10 mouse cellular contexts compared by ENCODE assay signal in the genomic region with DNA sequence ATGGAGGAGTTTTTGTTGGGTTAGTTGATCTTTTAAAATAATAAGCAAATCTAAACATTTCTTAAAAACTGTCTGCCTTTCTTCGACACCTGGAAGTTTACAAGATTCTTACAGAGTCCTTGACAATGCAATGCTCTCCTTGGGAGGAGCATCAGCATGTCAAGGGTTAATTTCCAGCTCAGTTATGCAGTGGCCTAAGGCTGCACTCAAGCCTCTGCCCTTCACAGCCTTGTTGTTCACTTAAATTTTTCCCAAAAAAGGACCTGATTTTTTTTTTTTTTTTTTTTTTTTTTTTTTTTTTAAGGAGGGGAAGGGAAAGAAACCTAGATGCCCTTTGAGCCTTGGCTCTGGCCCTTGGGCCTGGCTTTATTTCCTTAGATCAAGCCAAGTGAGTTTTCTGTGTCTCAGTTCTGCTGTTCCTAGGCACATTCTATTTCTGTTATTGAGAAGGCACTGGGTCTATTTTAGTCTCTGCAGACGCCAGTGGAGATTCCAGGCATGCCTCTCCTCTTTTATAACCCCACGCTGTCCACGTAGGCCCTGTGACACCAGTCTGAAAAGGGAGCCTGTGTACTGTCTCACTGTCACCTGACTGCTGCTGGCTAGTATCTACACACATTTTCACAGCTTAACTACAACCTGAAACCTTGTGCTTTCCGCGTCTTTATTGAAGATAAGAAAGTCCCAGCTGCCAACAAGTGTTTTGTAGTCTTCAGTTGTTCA. TPM values are rescaled to one million over a fixed set of nuclear protein-coding genes. Genes with fewer than 3 reads are reported as not detected.
A peak's percentile ranks its signal among the peaks of the same experiment; 100 is the strongest.
DNase-seq lines count a peak whose midpoint lies in the region; ATAC-seq lines count a peak whose summit lies in the region.
"Had no signal": no experiment of that assay in that cellular context is flagged by ENCODE, and none has a peak within 500 bp of the region (broad histone marks: within the 10 kb centered on the region; RNA-seq: fewer than 3 reads in every experiment).

No protein-coding gene starts in this region.

- no peaks in the 10 kb centered on the region for H3K9me3 ChIP-seq in limb, embryonic 12.5 days
- H3K9me3 ChIP-seq in limb, embryonic 10.5 days (replicated peaks), result no peaks in the 10 kb centered on the region
- H3K9me3 ChIP-seq in kidney, embryonic 15.5 days (replicated peaks), result no peaks in the 10 kb centered on the region
- H3K9me3 ChIP-seq in stomach, embryonic 14.5 days (ENCODE audit: control insufficient read depth, low read depth, low read length), result no peaks in the 10 kb centered on the region

- peaks cover 32% of the 10 kb centered on the region; the same call in 1 of the 2 replicates for H3K36me3 ChIP-seq in limb, embryonic 12.5 days
- peaks cover 39% of the 10 kb centered on the region for H3K36me3 ChIP-seq in limb, embryonic 10.5 days
- peaks cover 33% of the 10 kb centered on the region for H3K36me3 ChIP-seq in kidney, embryonic 15.5 days
- H3K36me3 ChIP-seq in stomach, embryonic 14.5 days (ENCODE audit: control insufficient read depth, insufficient read depth, low read length), result no peaks in the 10 kb centered on the region

- H3K9ac ChIP-seq in limb, embryonic 12.5 days (replicated peaks), result no peak overlapping the region
- no peak overlapping the region for H3K9ac ChIP-seq in kidney, embryonic 15.5 days
- H3K9ac ChIP-seq in stomach, embryonic 14.5 days (replicated peaks; ENCODE audit: low read depth, low read length), result no peak overlapping the region

- no peak for ATAC-seq in limb, embryonic 12.5 days (ENCODE audit: insufficient number of reproducible peaks, insufficient read depth, low FRiP score, low TSS enrichment, low read depth)
- no peak for ATAC-seq in kidney, embryonic 15.5 days (replicated peaks; ENCODE audit: low FRiP score)
- no peak for ATAC-seq in stomach, embryonic 14.5 days (ENCODE audit: insufficient number of reproducible peaks, insufficient read depth, low FRiP score, low read depth)
- ATAC-seq: Patski had no signal

- H3K4me2 ChIP-seq in limb, embryonic 12.5 days, result no peak overlapping the region
- no peak overlapping the region for H3K4me2 ChIP-seq in kidney, embryonic 15.5 days
- H3K4me2 ChIP-seq in stomach, embryonic 14.5 days (replicated peaks; ENCODE audit: low read depth, low read length), result no peak overlapping the region

- no peaks in the 10 kb centered on the region for H3K27me3 ChIP-seq in limb, embryonic 12.5 days
- no peaks in the 10 kb centered on the region for H3K27me3 ChIP-seq in limb, embryonic 10.5 days (ENCODE audit: low read depth, poor library complexity, severe bottlenecking)
- H3K27me3 ChIP-seq in kidney, embryonic 15.5 days, result no peaks in the 10 kb centered on the region
- H3K27me3 ChIP-seq in stomach, embryonic 14.5 days (ENCODE audit: control insufficient read depth, insufficient read depth, low read length), result no peaks in the 10 kb centered on the region
- H3K27me3 ChIP-seq: Patski had no signal

- 33% methylated on average over 6 of the region's 6 CpGs for WGBS in limb, embryonic 12.5 days
- WGBS in limb, embryonic 10.5 days, result 34% methylated on average over 6 of the region's 6 CpGs
- 52% methylated on average over 6 of the region's 6 CpGs for WGBS in kidney, embryonic 15.5 days
- 31% methylated on average over 6 of the region's 6 CpGs for WGBS in stomach, embryonic 14.5 days

- peaks cover 13% of the 10 kb centered on the region for H3K4me1 ChIP-seq in limb, embryonic 12.5 days (replicated peaks)
- peaks cover 6% of the 10 kb centered on the region; the same call in 1 of the 2 replicates for H3K4me1 ChIP-seq in limb, embryonic 10.5 days
- peaks cover 9% of the 10 kb centered on the region for H3K4me1 ChIP-seq in kidney, embryonic 15.5 days
- peaks cover 20% of the 10 kb centered on the region for H3K4me1 ChIP-seq in stomach, embryonic 14.5 days (ENCODE audit: control insufficient read depth, insufficient read depth, low read length)

- DNase-seq in limb, embryonic 10.5 days (ENCODE audit: low spot score), result no peak
- DNase-seq in heart, adult 18-20 months, result peak; percentile 72 to 86
- no peak for DNase-seq in layer of hippocampus, adult 8-10 months (ENCODE audit: low spot score in 2 of 2)
- no peak for DNase-seq in retina, postnatal 1 day
- DNase-seq in layer of hippocampus, postnatal 36 days, result no peak

- peak overlapping the region; percentile 72 for H3K27ac ChIP-seq in limb, embryonic 12.5 days
- H3K27ac ChIP-seq in limb, embryonic 10.5 days, result no peak overlapping the region
- peak overlapping the region; percentile 65; the same call in 1 of the 2 replicates for H3K27ac ChIP-seq in kidney, embryonic 15.5 days
- peak overlapping the region; percentile 34; the same call in 1 of the 2 replicates for H3K27ac ChIP-seq in stomach, embryonic 14.5 days (ENCODE audit: low read length)
- H3K27ac ChIP-seq: left cerebral cortex, adult 2 months had no signal

- no peak overlapping the region for H3K4me3 ChIP-seq in limb, embryonic 12.5 days (replicated peaks)
- H3K4me3 ChIP-seq in limb, embryonic 10.5 days, result no peak overlapping the region
- H3K4me3 ChIP-seq in kidney, embryonic 15.5 days (replicated peaks), result no peak overlapping the region
- no peak overlapping the region for H3K4me3 ChIP-seq in stomach, embryonic 14.5 days (ENCODE audit: low read depth, low read length)
- H3K4me3 ChIP-seq: left cerebral cortex, adult 2 months had no signal

RNA-seq across cellular contexts. Expression of a gene that starts 36.0 kb away (rescaled TPM):
- polyA plus RNA-seq in limb, embryonic 12.5 days (2016; fragmentation: Nextera tagmentation; extraction: Ambion mirVana), result 22.2 and 24.9 TPM in 2 replicates
- polyA plus RNA-seq in limb, embryonic 10.5 days (2016; fragmentation: Nextera tagmentation; extraction: Ambion mirVana), result 16.8 and 21.5 TPM in 2 replicates
- 10 to 100 TPM; 10.8 to 14.7 TPM for total RNA-seq in heart, adult 18-20 months (2021)
- polyA plus RNA-seq in kidney, embryonic 15.5 days (2015; fragmentation: Nextera tagmentation; extraction: Ambion mirVana), result 17.9 and 18.7 TPM in 2 replicates
- polyA plus RNA-seq in stomach, embryonic 14.5 days (2014; fragmentation: Nextera tagmentation; extraction: Ambion mirVana), result 20.3 and 21.0 TPM in 2 replicates
- total RNA-seq in layer of hippocampus, adult 8-10 months (2022), result 10 to 100 TPM; 75.1 to 84.2 (median 76.2) TPM
- total RNA-seq in layer of hippocampus, postnatal 36 days (2021), result 10 to 100 TPM; 74.4 to 82.9 TPM

RNA-seq across cellular contexts. Expression of a gene that starts 38.1 kb away (rescaled TPM):
- polyA plus RNA-seq in limb, embryonic 12.5 days (2016; fragmentation: Nextera tagmentation; extraction: Ambion mirVana), result 14.0 and 17.0 TPM in 2 replicates
- 3.0 and 3.1 TPM in 2 replicates for polyA plus RNA-seq in limb, embryonic 10.5 days (2016; fragmentation: Nextera tagmentation; extraction: Ambion mirVana)
- total RNA-seq in heart, adult 18-20 months (2021), result 100 to 1,000 TPM; 321 to 331 TPM
- polyA plus RNA-seq in kidney, embryonic 15.5 days (2015; fragmentation: Nextera tagmentation; extraction: Ambion mirVana), result 11.3 and 12.4 TPM in 2 replicates
- 35.3 and 47.8 TPM in 2 replicates for polyA plus RNA-seq in stomach, embryonic 14.5 days (2014; fragmentation: Nextera tagmentation; extraction: Ambion mirVana)
- 1 to 10 TPM in 2 of 4 experiments, under 1 TPM in 2; 0.65 to 2.9 (median 1.3) TPM for total RNA-seq in layer of hippocampus, adult 8-10 months (2022)
- 1 to 10 TPM in 1 of 2 experiments, under 1 TPM in 1; 0.91 to 1.4 TPM for total RNA-seq in layer of hippocampus, postnatal 36 days (2021)

RNA-seq across cellular contexts. Expression of a gene that starts 42.0 kb away (rescaled TPM):
- polyA plus RNA-seq in limb, embryonic 12.5 days (2016; fragmentation: Nextera tagmentation; extraction: Ambion mirVana), result 53.8 and 54.8 TPM in 2 replicates
- 46.4 and 52.0 TPM in 2 replicates for polyA plus RNA-seq in limb, embryonic 10.5 days (2016; fragmentation: Nextera tagmentation; extraction: Ambion mirVana)
- total RNA-seq in heart, adult 18-20 months (2021), result 10 to 100 TPM; 22.2 to 24.3 TPM
- polyA plus RNA-seq in kidney, embryonic 15.5 days (2015; fragmentation: Nextera tagmentation; extraction: Ambion mirVana), result 39.2 and 40.3 TPM in 2 replicates
- polyA plus RNA-seq in stomach, embryonic 14.5 days (2014; fragmentation: Nextera tagmentation; extraction: Ambion mirVana), result 45.9 and 49.6 TPM in 2 replicates
- 100 to 1,000 TPM; 110 to 141 (median 134) TPM for total RNA-seq in layer of hippocampus, adult 8-10 months (2022)
- 100 to 1,000 TPM; 127 to 132 TPM for total RNA-seq in layer of hippocampus, postnatal 36 days (2021)

Comparison
In these comparisons a context has a peak if more than half of its experiments do, and no peak if none do; other contexts are left out.
1. DNase-seq: peak in heart, adult 18-20 months (2 of 2); none in limb, embryonic 10.5 days (single experiment), layer of hippocampus, adult 8-10 months (0 of 2), retina, postnatal 1 day (single experiment) and layer of hippocampus, postnatal 36 days (0 of 2).